Mouse (Mus musculus) T-helper 2 cell (primary cell): Measurements from ENCODE around the gene Pld3.

Experiments used
- in situ Hi-C: fragments of 300-600 bp; cut with MboI, MseI; formaldehyde crosslinking; loops from one replicate; pipeline ENCODE4 v1.15.1; 2025; ENCODE audit warnings: high pct_unique_total_duplicates

The Pld3 gene

DNA sequence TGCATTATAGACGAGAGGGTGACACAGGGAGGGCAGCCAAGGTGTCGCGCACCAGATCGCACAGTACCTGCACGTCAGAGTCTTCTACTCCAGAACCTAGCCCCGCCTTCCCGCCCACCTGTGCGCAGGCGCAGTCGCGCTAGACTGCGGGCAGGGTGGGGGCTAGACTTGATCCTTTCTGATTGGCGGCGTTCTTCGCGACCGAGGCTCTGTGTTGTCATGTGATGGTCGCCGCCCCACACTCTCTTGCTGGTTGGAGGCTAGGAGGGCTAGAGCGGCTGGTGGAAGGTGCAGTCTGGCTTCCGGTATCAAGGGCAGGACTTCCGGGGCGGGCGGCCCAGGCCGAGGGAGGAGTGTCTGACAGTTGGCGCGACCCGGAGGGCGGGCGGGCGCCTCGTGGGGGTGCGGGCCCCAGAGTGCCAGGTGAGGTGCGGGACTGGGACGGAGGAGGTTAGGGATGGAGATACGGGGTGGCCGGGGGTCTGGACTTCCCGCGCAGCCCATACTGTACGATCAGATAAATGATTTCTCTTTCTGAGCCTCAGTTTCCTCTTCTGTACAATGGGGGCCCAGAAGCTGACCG is at the start of gene Pld3, which contains the start of gene 2310022A10Rik:
Gene Pld3 (minus strand): TSS at position 288 of the 583 bp plus-strand sequence.
Gene 2310022A10Rik (plus strand): TSS at position 303 of the 583 bp plus-strand sequence.
- in situ Hi-C loops: loop anchor here (5.0 kb wide), 1 partner anchor 106 kb away; the partner anchor contains the start of genes Blvrb and Sptbn4

DNA sequence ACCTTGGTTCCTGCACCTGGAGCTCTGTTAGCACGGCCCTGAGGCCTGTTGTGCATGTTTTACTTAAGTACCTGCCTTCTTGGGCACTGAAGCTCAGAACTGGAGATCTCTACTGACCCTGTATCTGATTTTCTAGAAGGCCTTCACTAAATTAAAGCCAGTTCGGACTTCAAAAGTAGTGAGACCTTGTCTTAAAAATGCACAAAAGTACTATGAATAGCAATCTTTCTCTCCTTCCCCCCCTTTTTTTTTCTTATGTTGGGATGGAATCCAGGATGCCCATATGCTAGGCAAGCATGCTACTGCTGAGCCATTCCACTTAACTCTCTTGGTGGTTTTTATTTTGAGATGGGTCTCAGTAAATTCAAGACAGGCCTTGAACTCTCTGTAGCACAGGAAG is 49.1 kb upstream of the Pld3 start:
- in situ Hi-C loops: no loop called here

DNA sequence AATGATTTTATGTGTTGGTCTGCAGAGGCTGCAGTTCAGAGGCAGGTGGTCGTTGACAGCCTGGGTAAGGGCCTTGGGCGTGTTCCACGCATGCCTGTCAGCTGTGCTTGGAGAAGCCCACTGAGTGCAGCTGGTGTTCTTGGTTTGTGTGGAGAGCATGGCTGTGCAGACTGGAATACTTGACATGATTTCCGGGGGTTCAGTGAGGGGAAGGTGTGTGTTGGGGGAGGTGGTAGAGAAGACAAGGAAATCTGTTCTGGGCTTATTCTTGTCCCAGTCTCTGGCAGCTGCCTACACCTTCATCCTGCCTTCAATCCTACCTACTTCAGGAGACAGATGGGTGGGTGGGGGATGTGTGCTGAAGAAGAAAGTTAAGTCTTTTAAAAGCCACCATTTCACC is 48.6 kb upstream of the Pld3 start:
- in situ Hi-C loops: no loop called here

DNA sequence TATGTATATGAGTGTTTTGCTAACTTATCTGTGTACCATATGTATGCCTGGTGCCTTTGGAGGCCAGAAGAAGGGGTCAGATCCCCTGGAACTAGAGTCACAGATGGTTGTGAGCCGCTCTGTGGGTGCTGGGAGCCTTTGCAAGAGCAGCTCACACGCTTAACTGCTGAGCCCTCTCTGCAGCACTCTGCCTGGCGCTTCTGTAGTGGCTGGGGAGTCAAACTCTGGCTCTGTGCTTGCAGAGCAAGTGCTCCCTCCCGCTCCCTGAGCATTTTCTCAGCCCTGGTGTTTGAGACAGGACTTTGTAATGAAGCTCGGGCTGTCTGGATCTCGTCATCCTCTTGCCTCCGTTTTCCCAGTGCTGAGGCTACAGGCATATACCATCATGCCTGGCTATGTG is 45.0 kb upstream of the Pld3 start:
- in situ Hi-C loops: loop anchor here (5.0 kb wide), 1 partner anchor 54 kb away; the partner anchor contains the start of gene Ttc9b

DNA sequence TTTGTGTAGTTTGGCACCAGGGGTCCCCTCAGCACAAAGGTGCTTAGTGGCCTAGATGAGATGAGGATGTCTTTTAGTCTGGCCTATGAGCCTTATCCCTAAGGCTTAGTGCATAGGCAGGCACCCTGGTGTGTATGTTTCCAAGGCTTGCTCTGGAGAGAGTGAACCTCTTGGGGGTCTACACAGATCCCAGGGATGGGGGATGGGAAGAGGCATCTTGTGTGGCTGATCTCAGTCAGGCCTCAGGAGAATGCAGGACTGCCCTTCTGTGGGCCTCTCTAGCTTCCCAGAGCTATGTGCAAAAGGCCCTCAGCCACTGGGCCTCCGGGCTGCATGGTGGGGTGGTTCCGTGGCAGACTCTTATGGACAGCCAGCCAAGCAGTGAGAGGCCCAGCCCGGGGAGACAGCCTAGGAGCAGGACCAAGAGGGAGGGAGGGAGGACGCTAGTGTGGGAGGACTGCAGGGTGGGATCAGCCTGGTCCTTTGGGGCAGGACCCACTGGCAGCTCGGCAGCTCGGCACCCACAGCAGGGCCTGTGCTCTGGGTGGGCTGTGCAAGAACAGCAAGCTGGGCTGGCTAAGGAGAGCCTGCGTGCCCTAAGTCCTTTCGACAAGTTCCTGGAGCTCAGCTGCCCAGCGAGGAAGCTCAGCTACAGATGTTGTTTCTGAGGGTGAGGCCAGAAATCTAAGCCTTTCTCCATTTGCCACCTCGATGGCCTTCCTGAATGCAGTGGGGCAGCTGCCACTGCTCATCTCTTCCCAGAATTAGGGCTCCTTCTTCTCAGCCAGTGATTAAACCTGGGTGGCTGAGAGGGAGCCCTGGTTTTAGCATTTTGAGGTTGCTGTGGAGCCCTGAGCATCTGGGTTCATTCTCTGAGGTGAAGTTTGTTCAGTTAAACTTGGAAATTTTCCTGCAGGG is 43.8 kb upstream of the Pld3 start:
- in situ Hi-C loops: loop anchor here (5.0 kb wide), 1 partner anchor 55 kb away; the partner anchor contains the start of gene Ttc9b

DNA sequence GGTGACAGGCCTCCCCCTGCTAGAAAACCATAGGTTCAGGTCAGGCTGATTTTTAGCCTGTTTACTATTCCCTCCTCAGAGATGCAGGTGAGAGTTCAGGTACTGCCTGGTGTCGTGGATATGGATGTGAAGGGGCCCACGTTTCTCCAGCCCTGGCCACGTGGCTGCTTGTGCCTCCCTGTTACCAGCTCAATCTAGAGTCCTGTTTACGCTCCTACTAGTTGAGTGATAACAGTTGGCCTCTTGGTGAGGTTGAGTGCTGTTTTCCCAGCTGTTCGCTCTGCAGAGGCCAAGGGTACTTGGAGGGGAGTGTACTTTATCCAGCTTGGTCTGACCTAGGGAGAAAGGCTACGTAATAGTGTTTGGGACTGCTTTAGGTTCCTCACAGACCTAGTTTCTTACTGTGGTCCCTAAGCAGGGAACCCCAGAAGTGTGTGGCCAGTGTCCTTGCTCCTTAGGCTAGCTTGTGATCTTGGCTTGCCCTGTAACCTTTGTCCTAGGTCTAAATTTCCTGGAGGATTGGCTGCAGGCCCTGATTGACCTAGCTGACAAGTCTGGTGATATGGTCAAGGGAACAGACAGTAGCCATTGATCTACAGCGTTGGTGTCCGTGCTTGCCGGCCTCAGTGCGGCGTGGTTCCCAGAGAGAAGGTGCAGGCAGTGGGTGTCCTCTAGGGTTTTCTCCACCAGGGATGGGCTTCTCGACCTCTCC is 40.1 kb upstream of the Pld3 start:
- in situ Hi-C loops: no loop called here

DNA sequence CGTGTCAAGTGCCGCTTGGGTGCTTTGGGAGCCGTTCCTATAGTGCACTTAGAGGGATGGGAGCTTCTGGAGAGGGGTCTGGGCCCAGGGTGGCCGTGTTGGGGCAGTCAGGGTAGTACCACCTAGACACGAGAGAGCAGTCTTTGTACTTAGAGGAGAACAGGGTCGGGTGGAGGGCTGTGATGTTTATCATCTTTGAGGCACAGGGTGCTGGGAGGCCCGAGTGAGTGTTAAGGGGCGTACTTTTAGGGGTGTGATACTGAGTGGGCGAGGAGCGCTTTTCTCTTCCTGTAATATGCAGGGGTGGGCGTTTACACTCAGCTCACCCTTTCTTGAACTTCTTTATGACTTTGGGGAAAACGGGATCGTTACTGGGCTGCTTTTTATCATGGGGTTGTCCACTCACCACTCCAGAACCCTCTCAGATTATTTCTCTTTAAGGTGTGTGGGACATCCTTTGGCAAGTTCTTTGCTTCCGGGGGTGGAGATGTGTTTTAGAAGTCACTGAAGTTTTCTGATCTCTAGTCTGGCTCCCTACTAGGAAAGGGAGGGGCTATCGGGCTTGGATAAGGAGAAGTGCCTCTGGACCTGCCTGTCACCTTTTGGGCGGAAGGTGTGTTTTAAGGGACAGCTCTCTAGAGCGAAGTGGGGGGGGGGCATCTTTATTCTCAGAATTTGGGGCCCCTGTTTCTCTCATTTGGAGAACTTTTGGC is 39.4 kb upstream of the Pld3 start:
- in situ Hi-C loops: no loop called here

DNA sequence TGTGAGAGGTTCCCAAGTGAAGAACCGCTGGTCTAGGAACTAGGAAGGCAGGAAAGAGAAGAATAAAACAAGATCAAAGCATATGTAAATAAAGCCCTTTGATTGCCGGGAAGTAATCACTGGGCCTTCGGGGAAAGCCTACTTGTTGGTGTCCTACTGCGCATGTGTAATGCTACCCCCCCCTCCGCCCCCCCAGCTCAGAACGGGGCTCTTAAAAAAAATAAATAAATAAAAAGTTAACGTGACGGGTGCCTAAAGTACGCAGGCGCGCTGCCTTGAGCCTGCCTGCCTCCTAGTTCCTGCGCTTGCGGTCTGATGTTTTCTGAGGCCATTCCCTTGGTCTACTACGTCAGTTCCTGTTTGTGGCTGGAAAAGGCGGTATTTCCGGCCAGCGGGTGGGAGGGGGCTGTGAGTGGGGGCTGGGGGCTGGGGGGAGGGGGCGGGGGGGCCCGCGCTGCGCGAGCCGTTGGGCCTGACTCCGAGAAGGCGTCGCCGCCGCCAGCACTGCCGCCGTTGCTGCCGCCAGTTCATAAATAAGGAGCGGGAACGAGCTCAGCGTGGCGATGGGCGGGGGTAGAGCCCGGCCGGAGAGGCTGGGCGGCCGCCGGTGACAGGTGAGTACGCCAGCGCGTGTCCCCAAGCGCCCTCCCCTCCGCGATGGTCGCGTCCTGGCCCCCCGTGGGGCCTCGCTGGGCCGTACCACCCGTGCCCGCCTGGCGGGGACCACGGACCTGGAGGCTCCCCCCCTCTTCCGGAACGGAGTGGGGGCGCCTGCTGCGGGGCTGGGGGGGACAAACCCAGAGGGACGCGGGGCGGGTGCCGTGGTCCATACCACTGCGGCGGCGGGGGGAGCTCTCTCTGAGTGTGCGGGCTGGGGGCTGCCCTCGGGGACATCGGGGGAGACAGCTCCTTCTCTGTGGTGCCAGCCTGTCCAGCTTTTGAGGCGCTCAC is 38.5 kb upstream of the Pld3 start, which contains the start of gene Akt2:
Gene Akt2 (plus strand): TSS at position 287 of the 951 bp plus-strand sequence.
- in situ Hi-C loops: no loop called here

DNA sequence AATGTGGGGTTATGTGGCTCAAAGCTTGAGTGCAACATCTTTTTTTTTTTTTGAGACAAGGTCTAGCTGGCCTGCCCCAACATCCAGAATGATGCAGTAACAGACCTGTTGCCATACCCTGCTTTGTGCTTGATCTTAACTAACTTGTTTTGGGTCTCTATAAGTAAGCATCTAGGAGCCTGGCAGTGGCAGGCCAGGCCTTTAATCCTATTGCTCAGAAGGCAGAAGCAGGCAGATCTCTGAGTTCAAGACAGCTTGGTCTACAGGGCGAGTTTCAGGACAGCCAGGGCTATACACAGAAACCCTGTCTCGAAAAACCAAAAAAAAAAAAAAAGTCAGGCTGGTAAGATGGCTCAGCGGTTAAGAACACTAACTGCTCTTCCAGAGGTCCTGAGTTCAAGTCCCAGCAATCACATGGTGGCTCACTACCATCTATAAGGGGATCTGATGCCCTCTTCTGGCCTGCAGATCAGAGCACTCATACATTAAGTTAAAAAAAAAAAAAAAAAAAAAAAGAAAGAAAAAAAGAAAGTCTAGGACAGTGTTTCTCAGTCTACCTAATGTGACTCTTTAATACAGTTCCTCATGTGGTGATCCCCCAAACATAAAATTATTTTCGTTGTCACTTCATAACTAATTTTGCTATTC is 37.7 kb upstream of the Pld3 start:
- in situ Hi-C loops: no loop called here

DNA sequence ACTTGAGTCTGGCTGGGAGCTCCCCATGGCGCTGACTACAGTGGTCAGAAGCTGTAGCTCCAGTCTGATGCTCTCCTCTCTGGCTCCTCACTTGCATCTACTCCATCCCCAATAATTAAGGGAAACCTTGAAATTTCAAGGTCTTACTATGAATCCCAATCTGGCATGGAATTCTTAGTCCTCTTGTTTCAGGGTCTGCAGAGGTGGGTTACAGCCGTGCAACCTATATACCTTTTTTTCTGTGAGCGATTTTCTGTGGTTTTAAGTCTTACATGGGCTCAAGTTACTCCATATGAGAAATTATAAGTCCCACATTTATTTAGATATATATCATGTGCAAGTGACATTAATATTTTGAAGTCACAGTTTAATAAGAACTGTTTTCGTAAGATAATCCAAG is 37.1 kb upstream of the Pld3 start:
- in situ Hi-C loops: no loop called here

DNA sequence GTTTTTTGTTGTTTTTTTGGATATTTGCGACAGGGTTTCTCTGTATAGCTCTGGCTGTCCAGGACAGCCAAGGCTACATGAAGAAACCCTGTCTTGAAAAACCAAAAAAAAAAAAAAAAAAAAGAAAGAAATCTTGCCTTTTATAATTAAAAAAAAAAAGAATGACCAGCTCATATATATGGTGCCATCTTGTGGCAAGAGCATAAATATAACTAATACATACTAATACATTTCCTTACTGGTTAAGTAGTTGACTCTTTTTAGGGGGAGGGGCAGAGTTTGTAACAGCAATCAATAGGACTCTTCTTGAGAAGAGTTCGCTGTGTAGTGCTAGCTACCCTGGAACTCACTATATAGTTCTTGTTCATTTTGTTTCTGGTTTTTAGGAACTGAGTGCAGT is 34.7 kb upstream of the Pld3 start:
- in situ Hi-C loops: no loop called here

DNA sequence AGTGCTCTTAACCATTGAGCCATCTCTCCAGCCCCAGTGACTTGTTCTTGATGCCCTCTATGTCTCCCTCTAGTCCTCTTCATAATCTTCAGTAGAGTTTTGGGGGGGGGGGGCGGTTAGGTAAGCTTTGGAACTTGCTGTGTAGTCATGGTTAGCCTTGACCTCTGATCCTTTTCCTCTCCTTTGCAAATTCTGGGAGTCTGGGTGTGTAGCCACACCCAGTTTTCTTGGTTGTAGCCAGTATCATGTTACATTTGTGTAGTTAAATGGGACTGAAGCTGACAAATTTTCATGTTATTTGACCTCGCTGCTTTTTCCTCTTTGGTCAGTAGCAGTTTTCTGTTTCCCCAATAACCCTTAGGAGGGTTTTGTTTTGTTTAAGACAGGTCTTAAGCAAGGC is 33.8 kb upstream of the Pld3 start:
- in situ Hi-C loops: no loop called here

DNA sequence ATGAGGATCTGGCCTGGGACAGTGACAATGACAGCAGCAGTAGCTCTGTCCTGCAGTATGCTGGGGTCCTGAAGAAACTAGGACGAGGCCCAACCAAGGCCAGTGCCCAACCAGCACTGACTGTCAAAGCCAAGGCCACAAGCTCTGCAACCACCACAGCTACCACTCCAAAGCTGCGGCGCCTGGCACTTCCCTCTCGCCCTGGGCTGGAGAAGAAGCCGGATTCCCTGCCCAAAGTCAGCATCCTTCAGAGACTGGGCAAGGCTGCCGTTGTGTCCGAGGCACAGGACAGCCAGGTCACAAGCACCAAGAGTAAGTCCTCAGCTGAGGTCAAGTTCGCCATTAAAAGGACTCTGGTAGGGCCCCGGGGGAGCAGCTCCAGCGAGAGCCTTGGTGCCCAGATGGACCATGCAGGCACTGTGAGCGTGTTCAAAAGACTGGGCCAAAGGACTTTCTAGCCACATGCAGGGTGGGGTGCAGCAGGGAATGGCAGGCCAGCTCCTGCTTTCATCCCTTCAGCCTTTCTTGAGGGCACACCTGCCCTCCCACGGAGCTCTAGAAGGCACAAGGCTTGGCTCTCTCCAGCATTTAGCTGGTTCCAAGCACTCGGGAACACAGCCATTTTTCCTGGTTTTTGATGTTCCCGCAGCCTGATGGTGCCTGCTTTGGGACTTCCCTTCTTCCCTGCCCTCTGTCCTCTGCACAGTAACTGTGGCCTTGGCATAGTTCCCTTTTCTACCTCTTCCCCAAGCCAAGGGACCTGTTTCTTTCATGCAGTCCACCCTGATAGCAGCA is 27.6 kb upstream of the Pld3 start:
- in situ Hi-C loops: no loop called here

DNA sequence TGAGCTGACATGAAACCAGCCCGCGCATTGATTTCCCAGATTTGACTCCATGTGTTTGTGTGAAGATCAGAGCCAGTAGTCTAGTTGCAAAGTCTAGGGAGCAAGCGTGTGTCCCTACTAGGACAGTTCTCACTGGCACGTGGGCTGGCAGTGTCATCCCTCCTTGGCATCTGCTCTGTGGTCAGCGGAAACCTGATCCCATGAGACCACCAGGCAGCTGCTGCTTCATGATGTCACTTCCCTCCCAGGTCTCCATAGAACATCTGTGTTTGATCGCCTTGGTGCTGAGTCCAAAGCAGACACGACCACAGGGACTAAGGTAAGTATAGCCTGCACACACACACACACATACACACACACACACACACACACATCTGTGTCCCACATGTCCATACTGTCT is 25.4 kb upstream of the Pld3 start:
- in situ Hi-C loops: no loop called here

DNA sequence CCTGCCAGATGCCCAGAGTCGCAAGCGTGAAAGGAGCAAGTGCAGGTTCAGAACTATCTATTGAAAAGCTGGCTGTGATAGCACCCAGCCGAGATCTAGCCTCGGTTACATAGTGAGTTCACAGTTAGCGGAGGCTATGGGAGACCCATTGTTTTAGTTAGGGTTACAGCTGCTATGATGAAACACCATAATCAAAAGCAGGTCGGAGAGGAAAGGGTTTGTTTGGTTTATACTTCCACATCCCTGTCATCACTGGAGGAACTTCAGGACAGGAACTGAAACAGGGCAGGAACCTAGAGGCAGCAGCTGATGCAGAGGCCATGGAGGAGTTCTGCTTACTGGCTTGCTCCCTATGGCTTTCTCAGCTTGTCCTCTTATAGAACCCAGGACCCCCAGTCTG is 24.6 kb upstream of the Pld3 start:
- in situ Hi-C loops: no loop called here

DNA sequence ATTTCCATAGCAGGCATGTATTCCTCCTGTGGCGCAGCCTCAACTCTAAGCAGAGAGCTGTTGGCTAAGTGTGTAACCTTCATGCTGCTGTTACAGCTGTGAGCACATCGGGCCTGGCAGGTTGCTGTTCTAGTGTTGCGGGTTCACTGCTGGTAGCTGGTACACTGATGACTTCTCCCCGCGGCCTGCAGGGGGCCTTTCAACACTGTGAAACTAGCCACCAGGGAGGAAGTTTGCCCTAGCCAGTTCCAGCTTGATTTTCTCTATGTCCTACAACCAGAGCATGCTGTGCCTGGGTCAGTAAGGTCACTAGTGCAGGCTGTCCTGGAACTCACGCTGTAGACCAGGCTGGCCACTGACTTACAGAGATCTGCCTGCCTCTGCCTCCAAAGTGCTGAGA is 23.9 kb upstream of the Pld3 start:
- in situ Hi-C loops: no loop called here

DNA sequence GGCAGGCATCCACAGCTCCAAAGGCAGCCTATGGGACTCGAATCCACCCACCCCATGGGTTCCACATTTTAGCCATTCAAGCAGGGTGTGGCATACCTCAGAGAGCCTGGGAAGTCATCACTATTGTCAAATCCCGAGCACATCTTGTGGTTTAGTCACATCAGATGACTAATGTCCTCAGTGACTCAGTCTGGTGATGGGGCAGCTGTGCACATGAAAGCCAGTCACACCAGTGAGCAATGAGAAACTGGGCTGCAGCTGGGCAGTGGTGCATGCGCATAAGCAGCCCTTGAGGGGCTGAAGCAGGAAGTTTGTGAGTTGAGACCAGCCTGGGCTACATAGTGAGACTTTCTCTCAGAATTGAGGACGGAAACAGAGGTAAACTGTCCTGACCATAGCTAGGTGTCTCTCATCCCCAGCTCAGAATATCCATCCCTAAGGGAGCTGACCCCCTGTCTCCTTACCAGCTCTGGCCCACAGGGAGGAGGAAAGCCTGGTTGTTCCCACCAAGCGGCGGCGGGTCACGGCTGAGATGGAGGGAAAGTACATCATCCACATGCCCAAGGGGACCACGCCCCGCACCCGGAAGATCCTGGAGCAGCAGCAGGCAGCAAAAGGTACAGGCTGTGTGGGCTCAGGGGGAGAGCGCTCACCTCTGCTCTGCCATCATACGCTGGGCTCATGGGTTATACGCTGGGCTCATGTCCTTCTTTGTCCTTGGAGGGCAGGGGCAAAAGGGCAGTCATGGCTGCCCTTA is 21.3 kb upstream of the Pld3 start:
- in situ Hi-C loops: no loop called here

DNA sequence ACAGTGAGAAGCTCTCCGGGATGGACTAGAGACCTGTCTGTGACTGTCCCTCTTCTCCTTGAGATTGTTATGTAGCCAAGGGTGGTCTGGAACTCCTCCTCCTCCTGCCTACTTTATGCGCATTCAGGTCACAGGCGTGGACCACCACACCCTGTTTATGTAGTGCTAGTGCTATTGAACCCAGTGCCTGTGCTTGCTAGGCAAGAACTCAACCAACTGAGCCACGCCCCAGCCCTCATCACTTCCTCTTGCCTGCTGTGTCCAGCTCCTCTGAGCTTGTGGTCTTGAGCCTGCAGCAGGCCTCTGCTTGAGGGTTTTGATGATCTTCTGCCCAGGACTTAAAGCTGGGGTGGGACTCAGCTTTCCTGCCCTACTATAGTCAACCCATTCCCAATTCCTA is 19.1 kb upstream of the Pld3 start:
- in situ Hi-C loops: no loop called here
